Mouse (Mus musculus): ENCODE measurements around the gene Slc38a6.

Gene Slc38a6

GRCm38 (mm10) chr12:73355084-73355775 is 68.7 kb downstream of the Slc38a6 start:
- DNase-seq (ENCODE audit: low spot score in 2 of 2): no peak

DNA sequence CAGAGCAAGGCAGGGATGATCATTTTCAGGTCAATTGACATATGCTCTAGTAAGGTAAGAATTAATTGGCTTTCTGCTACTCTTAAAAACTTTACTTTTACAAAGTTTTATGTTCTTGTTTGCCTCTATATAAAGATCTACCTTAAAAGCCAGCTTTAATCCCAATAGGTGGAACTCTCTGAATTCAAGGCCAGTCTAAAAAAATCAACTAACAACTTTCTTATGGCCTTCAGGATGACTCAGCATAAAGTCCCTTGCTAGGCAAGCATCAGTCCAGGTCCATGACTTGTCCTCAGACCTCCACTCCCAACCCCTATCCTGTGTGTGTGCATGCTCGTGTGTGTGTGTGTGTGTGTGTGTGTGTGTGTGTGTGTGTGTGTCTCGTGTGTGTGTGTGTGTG is 70.1 kb downstream of the Slc38a6 start:
- no peak for DNase-seq (ENCODE audit: low spot score in 2 of 2)

GRCm38 (mm10) chr12:73357311-73357710 is 70.7 kb downstream of the Slc38a6 start:
- DNase-seq (ENCODE audit: low spot score in 2 of 2): no peak

- DNase-seq (ENCODE audit: low spot score in 2 of 2): no peak
These were observed 71.2 kb downstream of the Slc38a6 start for GRCm38 (mm10) chr12:73357736-73358135.

GRCm38 (mm10) chr12:73358640-73359039 is 72.1 kb downstream of the Slc38a6 start:
- no peak for DNase-seq (ENCODE audit: low spot score in 2 of 2)

DNA sequence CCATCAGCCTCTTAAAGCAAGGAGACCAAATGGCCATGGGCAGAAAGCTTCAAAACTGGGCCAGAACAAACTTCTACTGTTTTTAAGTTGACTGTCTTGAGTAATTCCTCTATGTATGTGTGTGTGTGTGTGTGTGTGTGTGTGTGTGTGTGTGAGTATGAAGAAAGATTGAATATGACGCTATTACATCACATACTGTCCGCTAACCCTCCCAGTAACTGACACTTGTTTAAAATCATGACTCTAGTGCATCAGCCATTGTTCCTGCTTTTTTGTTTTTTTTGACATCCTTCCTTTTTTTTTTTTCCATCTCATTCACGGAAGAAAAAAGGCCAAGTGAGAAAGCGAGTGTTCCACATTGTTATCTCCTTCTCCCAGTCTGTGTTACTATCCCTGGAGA is 72.9 kb downstream of the Slc38a6 start:
- no peak for DNase-seq (ENCODE audit: low spot score in 2 of 2)

- no peak for DNase-seq (ENCODE audit: low spot score in 2 of 2)
These were observed 74.6 kb downstream of the Slc38a6 start for GRCm38 (mm10) chr12:73361201-73361600.

DNA sequence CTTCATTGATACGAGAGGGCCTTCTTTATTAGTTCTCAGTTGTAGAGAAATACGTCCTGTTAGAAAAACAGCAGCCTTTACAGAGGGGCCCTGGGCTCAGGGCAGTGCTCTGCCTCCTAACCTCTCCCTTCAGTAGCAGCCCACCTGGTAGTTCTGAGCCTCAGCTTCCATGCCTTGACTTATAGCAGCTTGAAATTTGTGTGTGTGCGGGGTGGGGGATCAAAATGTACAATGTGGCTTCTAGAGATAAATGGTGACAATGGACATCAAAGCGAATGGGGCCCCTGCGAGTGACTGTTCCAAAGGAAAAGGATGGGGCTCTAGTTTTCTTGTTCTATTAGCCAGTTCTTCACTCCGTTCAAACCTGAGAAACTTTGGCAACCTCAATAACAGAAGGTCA is 76.8 kb downstream of the Slc38a6 start:
- DNase-seq (ENCODE audit: low spot score in 2 of 2): no peak

GRCm38 (mm10) chr12:73363956-73364355 is 77.4 kb downstream of the Slc38a6 start:
- DNase-seq (ENCODE audit: low spot score in 2 of 2): no peak

- no peak for DNase-seq (ENCODE audit: low spot score in 2 of 2)
These were observed 80.0 kb downstream of the Slc38a6 start for GRCm38 (mm10) chr12:73366581-73366980.

DNA sequence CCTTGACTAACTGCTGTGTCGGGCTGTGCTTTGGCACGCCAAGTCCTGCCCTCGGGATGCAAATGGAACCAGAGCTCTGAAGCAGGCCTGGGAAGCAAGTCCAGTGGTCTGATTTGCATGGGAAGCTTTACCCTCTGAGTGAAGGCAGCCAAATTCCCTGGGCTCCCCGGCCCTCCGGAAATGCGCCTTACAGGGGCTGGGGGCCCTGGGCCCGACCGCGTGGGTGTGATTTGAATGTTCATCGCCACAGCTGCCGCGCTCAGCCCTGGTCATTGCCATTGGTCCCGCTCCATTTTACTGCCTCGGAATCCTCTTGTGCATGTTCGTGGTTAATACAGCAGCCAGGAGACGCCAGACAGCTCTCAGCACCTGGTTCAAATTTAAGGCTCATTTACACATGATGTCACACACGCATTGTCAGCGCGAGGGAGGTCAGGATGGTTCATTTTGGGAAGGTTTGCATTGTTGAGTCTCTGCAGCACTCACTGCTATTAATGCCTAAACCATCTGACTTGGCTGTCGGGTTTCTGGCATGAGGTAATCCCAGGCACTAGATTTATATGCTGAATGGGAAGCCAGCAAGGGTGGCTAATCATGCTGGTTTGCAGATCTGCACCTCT is 81.0 kb downstream of the Slc38a6 start:
- DNase-seq (ENCODE audit: low spot score in 2 of 2): no peak

GRCm38 (mm10) chr12:73368868-73369608 is 82.5 kb downstream of the Slc38a6 start:
- no peak for DNase-seq (ENCODE audit: low spot score in 2 of 2)

- DNase-seq (ENCODE audit: low spot score in 2 of 2): no peak
These were observed 83.9 kb downstream of the Slc38a6 start for GRCm38 (mm10) chr12:73370367-73370944.

DNA sequence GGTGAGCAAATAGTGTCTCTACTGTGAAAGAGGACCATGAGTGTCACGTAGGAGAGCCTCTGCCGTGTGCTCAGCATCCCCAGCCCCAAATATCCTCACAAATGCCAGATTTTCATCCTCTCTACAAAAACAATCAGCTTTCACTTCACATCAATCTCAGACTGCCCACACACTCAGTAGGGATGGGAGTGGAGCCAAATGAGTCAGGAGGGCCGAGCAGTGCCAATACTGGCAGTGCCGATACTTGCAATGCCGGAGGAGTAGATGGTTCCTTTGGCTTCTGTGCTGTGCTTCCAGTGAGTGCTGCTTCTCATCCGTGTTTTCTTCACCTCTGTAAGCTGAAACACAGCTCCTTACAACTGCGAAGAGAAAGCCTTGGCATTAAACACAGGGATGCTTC is 84.6 kb downstream of the Slc38a6 start:
- no peak for DNase-seq (ENCODE audit: low spot score in 2 of 2)

- DNase-seq (ENCODE audit: low spot score in 2 of 2): no peak
These were observed 91.4 kb downstream of the Slc38a6 start for GRCm38 (mm10) chr12:73378026-73378425.

DNA sequence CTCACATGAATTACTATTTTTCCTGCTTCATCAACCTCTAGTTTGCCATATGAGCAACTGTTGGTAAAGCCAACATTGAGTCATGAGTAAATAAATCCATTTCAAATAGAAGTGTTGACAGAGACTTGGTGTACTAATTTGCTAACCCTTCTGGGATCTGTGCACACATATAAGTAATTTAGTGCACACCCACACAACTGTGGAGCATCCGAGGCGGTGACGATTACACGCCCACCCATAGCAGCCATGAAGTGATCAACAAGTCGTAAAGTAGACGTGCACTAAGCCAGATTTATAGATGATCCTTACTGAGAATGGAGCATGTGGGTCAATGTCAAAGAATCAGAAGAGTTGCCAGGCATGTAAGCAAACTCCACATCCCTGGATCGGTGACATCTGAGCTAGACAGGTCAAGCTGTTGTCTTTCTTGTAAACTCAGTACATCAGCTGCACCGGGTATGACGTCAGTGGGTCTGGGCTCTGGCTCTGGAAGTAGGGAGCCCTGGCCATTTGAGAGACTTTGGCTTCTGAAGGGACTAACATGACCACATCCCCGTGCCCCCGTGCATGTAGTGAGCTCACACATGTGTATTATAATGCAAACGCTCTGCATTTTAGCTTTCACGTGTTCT is 92.3 kb downstream of the Slc38a6 start:
- DNase-seq (ENCODE audit: low spot score in 2 of 2): no peak

DNA sequence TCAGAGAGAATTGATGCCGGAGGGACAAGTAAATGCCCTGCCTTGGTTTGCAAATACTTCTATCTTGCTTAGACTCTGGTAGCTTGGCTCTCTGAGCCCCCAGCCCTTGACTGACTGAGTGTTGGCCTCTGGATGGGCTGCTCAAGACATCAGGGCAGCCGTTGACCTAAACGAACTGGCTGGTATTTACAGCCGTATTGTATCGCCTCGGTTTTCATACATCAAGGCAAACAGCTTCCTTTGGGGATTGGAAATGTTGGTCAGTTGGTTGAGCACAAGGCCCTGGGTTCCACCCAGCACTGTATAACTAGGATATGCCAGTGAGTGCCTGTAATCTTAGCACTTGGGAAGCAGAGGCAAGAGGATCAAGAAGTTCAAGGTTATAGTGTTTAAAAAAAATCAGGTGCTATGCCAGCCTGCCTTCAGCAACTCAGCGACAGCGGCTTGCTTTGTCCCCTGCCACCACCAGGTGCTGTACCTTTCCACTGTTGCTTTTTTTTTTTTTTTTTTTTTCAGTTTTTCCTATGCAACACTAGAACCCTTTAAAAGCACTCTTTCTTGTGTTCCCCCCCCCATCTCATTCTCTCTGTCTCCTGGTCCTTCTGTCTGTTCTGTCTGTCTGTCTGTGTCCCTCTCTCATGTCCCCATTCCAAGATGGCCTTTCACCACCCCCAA is 94.2 kb downstream of the Slc38a6 start:
- DNase-seq (ENCODE audit: low spot score in 2 of 2): no peak

DNA sequence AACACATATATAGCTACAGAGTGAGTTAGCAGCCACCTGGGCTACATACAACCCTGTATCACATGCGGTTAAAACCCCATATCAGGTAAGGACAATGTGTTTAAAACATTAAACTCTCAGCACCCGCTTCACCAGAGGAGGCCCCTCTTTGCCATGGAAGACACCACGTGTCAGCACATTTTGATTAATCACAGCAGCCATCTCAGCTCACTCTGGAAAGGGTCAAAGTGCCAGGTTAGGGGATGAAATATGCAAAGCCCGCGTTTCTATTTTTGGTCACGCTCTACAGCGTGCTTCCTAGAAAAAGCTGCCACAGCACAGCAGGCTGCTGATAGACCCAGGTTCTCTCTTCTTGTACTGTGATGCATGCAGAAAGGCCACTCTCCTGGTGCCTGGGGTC is 94.9 kb downstream of the Slc38a6 start:
- DNase-seq (ENCODE audit: low spot score in 2 of 2): no peak

DNA sequence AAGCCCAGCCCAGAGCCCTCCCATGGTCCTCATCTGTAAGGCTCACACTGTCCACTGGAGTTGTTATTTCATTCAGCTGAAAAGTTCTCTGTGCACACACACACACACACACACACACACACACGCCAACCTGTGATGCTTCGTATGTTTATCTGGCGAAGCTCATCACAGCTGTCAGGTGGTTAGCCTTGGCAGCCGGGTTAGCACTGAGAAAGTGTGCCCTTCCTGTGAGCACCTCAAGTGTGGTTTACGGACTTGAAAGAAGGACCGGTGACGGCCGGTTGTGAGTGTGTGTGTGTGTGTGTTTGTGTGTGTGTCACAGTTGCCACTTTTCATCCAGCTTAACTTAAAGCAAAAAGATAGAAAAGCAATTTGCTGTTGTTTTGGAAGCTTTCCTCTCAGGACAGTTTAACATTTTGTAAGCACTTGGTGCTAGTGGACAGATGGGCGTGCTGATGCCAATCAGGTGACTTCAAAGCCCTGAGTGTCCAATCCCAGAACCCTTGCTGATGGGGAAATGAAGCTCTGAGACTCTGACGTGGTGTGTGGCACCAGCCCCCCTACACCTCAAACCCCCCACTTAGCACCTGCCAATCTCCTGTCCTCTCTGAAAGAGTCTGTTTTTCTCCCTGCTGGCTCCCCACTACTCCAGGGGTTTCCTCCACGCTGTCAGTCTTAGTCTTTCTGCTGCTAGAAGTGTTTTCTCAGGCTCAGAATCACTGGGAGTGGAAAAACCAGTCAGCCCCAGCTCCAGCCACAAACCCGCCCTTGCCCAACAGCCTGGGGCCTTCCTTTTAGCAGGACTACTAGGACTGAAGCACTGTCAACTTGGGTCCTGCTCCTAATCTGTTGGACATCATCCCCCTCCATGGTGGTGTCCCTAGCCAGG is 96.0 kb downstream of the Slc38a6 start:
- peak; percentile 33 to 38 for DNase-seq (ENCODE audit: low spot score in 2 of 2)

GRCm38 (mm10) chr12:73383179-73383510 is 96.6 kb downstream of the Slc38a6 start:
- DNase-seq (ENCODE audit: low spot score in 2 of 2): no peak

- no peak for DNase-seq (ENCODE audit: low spot score in 2 of 2)
These were observed 97.3 kb downstream of the Slc38a6 start for GRCm38 (mm10) chr12:73383861-73384260.
